Mouse (Mus musculus): ENCODE results near the gene Palm2. TPM values are rescaled to one million over a fixed set of nuclear protein-coding genes. Genes with fewer than 3 reads are reported as not detected.

Gene Palm2
- polyA plus RNA-seq, 1 experiment from 2014 or later, result 2.7 TPM

- H3K9me3 ChIP-seq (ENCODE audit: control insufficient read depth, low read length), result no peaks in the 10 kb centered on the region
- H3K4me1 ChIP-seq (ENCODE audit: control insufficient read depth, insufficient read depth, low read length), result no peaks in the 10 kb centered on the region
- whole genome bisulfite sequencing, result 66% methylated on average over 12 of the region's 12 CpGs
- no peak overlapping the region for H3K4me3 ChIP-seq (ENCODE audit: low read length)
- no peaks in the 10 kb centered on the region for H3K36me3 ChIP-seq (ENCODE audit: control insufficient read depth, insufficient read depth, low read length)
- no peak overlapping the region for H3K27ac ChIP-seq (ENCODE audit: low read length)
- H3K9ac ChIP-seq (ENCODE audit: low read depth, low read length), result no peak overlapping the region
- ATAC-seq, result no peak
- no peak overlapping the region for H3K4me2 ChIP-seq (ENCODE audit: low read depth, low read length)
- no peaks in the 10 kb centered on the region for H3K27me3 ChIP-seq (replicated peaks; ENCODE audit: control insufficient read depth, insufficient read depth, low read length)
These were observed 250.7 kb downstream of the Palm2 start for GRCm38 (mm10) chr4:57684676-57685215.

- no peak overlapping the region for H3K4me2 ChIP-seq (ENCODE audit: low read depth, low read length)
- H3K27me3 ChIP-seq (replicated peaks; ENCODE audit: control insufficient read depth, insufficient read depth, low read length), result no peaks in the 10 kb centered on the region
- no peaks in the 10 kb centered on the region for H3K4me1 ChIP-seq (ENCODE audit: control insufficient read depth, insufficient read depth, low read length)
- H3K9ac ChIP-seq (ENCODE audit: low read depth, low read length), result no peak overlapping the region
- H3K9me3 ChIP-seq (ENCODE audit: control insufficient read depth, low read length), result no peaks in the 10 kb centered on the region
- WGBS, result 59% methylated on average over 3 of the region's 3 CpGs
- H3K27ac ChIP-seq (ENCODE audit: low read length), result no peak overlapping the region
- no peak overlapping the region for H3K4me3 ChIP-seq (ENCODE audit: low read length)
- no peak for ATAC-seq
- H3K36me3 ChIP-seq (ENCODE audit: control insufficient read depth, insufficient read depth, low read length), result no peaks in the 10 kb centered on the region
These were observed 252.7 kb downstream of the Palm2 start for GRCm38 (mm10) chr4:57686736-57687135.

- no peak for ATAC-seq
- H3K9ac ChIP-seq (ENCODE audit: low read depth, low read length), result no peak overlapping the region
- H3K9me3 ChIP-seq (ENCODE audit: control insufficient read depth, low read length), result no peaks in the 10 kb centered on the region
- no peak overlapping the region for H3K4me3 ChIP-seq (ENCODE audit: low read length)
- no peak overlapping the region for H3K27ac ChIP-seq (ENCODE audit: low read length)
- no peak overlapping the region for H3K4me2 ChIP-seq (ENCODE audit: low read depth, low read length)
- no peaks in the 10 kb centered on the region for H3K4me1 ChIP-seq (ENCODE audit: control insufficient read depth, insufficient read depth, low read length)
- WGBS, result 78% methylated on average over 3 of the region's 3 CpGs
- H3K36me3 ChIP-seq (ENCODE audit: control insufficient read depth, insufficient read depth, low read length), result no peaks in the 10 kb centered on the region
- H3K27me3 ChIP-seq (replicated peaks; ENCODE audit: control insufficient read depth, insufficient read depth, low read length), result no peaks in the 10 kb centered on the region
These were observed 253.5 kb downstream of the Palm2 start for GRCm38 (mm10) chr4:57687583-57687982.

GRCm38 (mm10) chr4:57688131-57688530 lies 254.1 kb downstream of the Palm2 start:
- no peaks in the 10 kb centered on the region for H3K4me1 ChIP-seq (ENCODE audit: control insufficient read depth, insufficient read depth, low read length)
- no peaks in the 10 kb centered on the region for H3K9me3 ChIP-seq (ENCODE audit: control insufficient read depth, low read length)
- WGBS, result 62% methylated on average over 9 of the region's 9 CpGs
- H3K36me3 ChIP-seq (ENCODE audit: control insufficient read depth, insufficient read depth, low read length), result no peaks in the 10 kb centered on the region
- no peak overlapping the region for H3K9ac ChIP-seq (ENCODE audit: low read depth, low read length)
- no peak overlapping the region for H3K27ac ChIP-seq (ENCODE audit: low read length)
- no peak overlapping the region for H3K4me3 ChIP-seq (ENCODE audit: low read length)
- no peaks in the 10 kb centered on the region for H3K27me3 ChIP-seq (replicated peaks; ENCODE audit: control insufficient read depth, insufficient read depth, low read length)
- no peak for ATAC-seq
- H3K4me2 ChIP-seq (ENCODE audit: low read depth, low read length), result no peak overlapping the region

GRCm38 (mm10) chr4:57690001-57690400 lies 256.0 kb downstream of the Palm2 start:
- Histone ChIP-seq H3K4me2 (ENCODE audit: low read depth, low read length) (no peak overlapping the region), H3K9me3 (ENCODE audit: control insufficient read depth, low read length) (no peaks in the 10 kb centered on the region), H3K9ac (ENCODE audit: low read depth, low read length) (no peak overlapping the region), H3K4me1 (ENCODE audit: control insufficient read depth, insufficient read depth, low read length) (no peaks in the 10 kb centered on the region), H3K36me3 (ENCODE audit: control insufficient read depth, insufficient read depth, low read length) (no peaks in the 10 kb centered on the region), H3K27me3 (replicated peaks; ENCODE audit: control insufficient read depth, insufficient read depth, low read length) (no peaks in the 10 kb centered on the region), H3K4me3 (ENCODE audit: low read length) (no peak overlapping the region), H3K27ac (ENCODE audit: low read length) (no peak overlapping the region)
- 77% methylated on average over 6 of the region's 6 CpGs for WGBS
- ATAC-seq, result no peak

- Histone ChIP-seq H3K36me3 (ENCODE audit: control insufficient read depth, insufficient read depth, low read length) (no peaks in the 10 kb centered on the region), H3K9me3 (ENCODE audit: control insufficient read depth, low read length) (no peaks in the 10 kb centered on the region), H3K27ac (ENCODE audit: low read length) (no peak overlapping the region), H3K9ac (ENCODE audit: low read depth, low read length) (no peak overlapping the region), H3K4me1 (ENCODE audit: control insufficient read depth, insufficient read depth, low read length) (no peaks in the 10 kb centered on the region), H3K4me3 (ENCODE audit: low read length) (no peak overlapping the region), H3K27me3 (replicated peaks; ENCODE audit: control insufficient read depth, insufficient read depth, low read length) (no peaks in the 10 kb centered on the region), H3K4me2 (ENCODE audit: low read depth, low read length) (no peak overlapping the region)
- WGBS, result 47% methylated on average over 1 of the region's 1 CpGs
- ATAC-seq, result no peak
These were observed 256.8 kb downstream of the Palm2 start for GRCm38 (mm10) chr4:57690805-57691204.

GRCm38 (mm10) chr4:57694356-57695136 lies 260.5 kb downstream of the Palm2 start:
- Histone ChIP-seq H3K4me2 (ENCODE audit: low read depth, low read length) (no peak overlapping the region), H3K27me3 (replicated peaks; ENCODE audit: control insufficient read depth, insufficient read depth, low read length) (no peaks in the 10 kb centered on the region), H3K4me1 (ENCODE audit: control insufficient read depth, insufficient read depth, low read length) (no peaks in the 10 kb centered on the region), H3K4me3 (ENCODE audit: low read length) (no peak overlapping the region), H3K9ac (ENCODE audit: low read depth, low read length) (no peak overlapping the region), H3K9me3 (ENCODE audit: control insufficient read depth, low read length) (no peaks in the 10 kb centered on the region), H3K36me3 (ENCODE audit: control insufficient read depth, insufficient read depth, low read length) (no peaks in the 10 kb centered on the region), H3K27ac (ENCODE audit: low read length) (no peak overlapping the region)
- 83% methylated on average over 5 of the region's 5 CpGs for WGBS
- ATAC-seq, result no peak

GRCm38 (mm10) chr4:57696955-57697354 lies 262.9 kb downstream of the Palm2 start:
- Histone ChIP-seq H3K27me3 (replicated peaks; ENCODE audit: control insufficient read depth, insufficient read depth, low read length) (no peaks in the 10 kb centered on the region), H3K27ac (ENCODE audit: low read length) (no peak overlapping the region), H3K4me1 (ENCODE audit: control insufficient read depth, insufficient read depth, low read length) (no peaks in the 10 kb centered on the region), H3K9me3 (ENCODE audit: control insufficient read depth, low read length) (no peaks in the 10 kb centered on the region), H3K4me2 (ENCODE audit: low read depth, low read length) (no peak overlapping the region), H3K4me3 (ENCODE audit: low read length) (no peak overlapping the region), H3K9ac (ENCODE audit: low read depth, low read length) (no peak overlapping the region), H3K36me3 (ENCODE audit: control insufficient read depth, insufficient read depth, low read length) (no peaks in the 10 kb centered on the region)
- no peak for ATAC-seq
- WGBS, result 97% methylated on average over 11 of the region's 11 CpGs

- no peak overlapping the region for H3K4me2 ChIP-seq (ENCODE audit: low read depth, low read length)
These were observed 264.0 kb downstream of the Palm2 start for GRCm38 (mm10) chr4:57697918-57698611.

More at GRCm38 (mm10) chr4:57697918-57698611, 264.0 kb downstream of the Palm2 start:
- no peak overlapping the region for H3K27ac ChIP-seq (ENCODE audit: low read length)
- no peaks in the 10 kb centered on the region for H3K36me3 ChIP-seq (ENCODE audit: control insufficient read depth, insufficient read depth, low read length)
- no peak overlapping the region for H3K4me3 ChIP-seq (ENCODE audit: low read length)
- H3K27me3 ChIP-seq (replicated peaks; ENCODE audit: control insufficient read depth, insufficient read depth, low read length), result no peaks in the 10 kb centered on the region
- H3K4me1 ChIP-seq (ENCODE audit: control insufficient read depth, insufficient read depth, low read length), result no peaks in the 10 kb centered on the region
- no peaks in the 10 kb centered on the region for H3K9me3 ChIP-seq (ENCODE audit: control insufficient read depth, low read length)
- ATAC-seq, result no peak
- no peak overlapping the region for H3K9ac ChIP-seq (ENCODE audit: low read depth, low read length)
- WGBS, result 82% methylated on average over 12 of the region's 12 CpGs

All from intestine, embryonic 16.5 days (tissue).